Mouse (Mus musculus) granulocyte monocyte progenitor cell, adult 5-6 weeks (primary cell): ENCODE results near the gene Olfr1156. TPM values are rescaled to one million over a fixed set of nuclear protein-coding genes. Genes with fewer than 3 reads are reported as not detected.

Experiments used
- ATAC-seq: replicated peaks from 2 replicates; pipeline ENCODE4 v1.8.0; 2016; ENCODE audit warnings: mild to moderate bottlenecking, moderate TSS enrichment, inconsistent platforms; ENCODE audit not compliant: poor library complexity, severe bottlenecking
- total RNA-seq, 2 experiments: library from RNA; stranded (forward) in 1 of 2; stranded (reverse) in 1 of 2; fragments of 200-712, 200-1000 nt in 1 of 2; fragments of >200 nt in 1 of 2; fragmentation: Nextera tagmentation in 1 of 2; gene quantifications; 2 replicates each; pipeline ENCODE4 v1.2.3; 2014 to 2017

Olfr1156 gene
- total RNA-seq (2014; fragmentation: Nextera tagmentation), result not detected in 2 replicates
- not detected in 2 replicates for total RNA-seq (2017)

- no peak for ATAC-seq
These were observed at the start of gene Olfr1156 for GRCm38 (mm10) chr2:87953000-87953399. Olfr1156 (minus strand) TSS chr2:87953100.

- ATAC-seq, result no peak
These were observed 36.9 kb upstream of the Olfr1156 start, which contains the start of gene Olfr1158 for GRCm38 (mm10) chr2:87989813-87990212. Olfr1158 (plus strand) TSS chr2:87990113.

GRCm38 (mm10) chr2:87974563-87974962 lies 21.7 kb upstream of the Olfr1156 start, which contains the start of gene Olfr74:
Olfr74 (minus strand) TSS chr2:87974663.
- ATAC-seq, result no peak

- no peak for ATAC-seq
These were observed 15.3 kb upstream of the Olfr1156 start, which contains the start of gene Olfr1157 for GRCm38 (mm10) chr2:87968199-87968598. Olfr1157 (minus strand) TSS chr2:87968299.

GRCm38 (mm10) chr2:87945037-87945436 lies 7.9 kb downstream of the Olfr1156 start, which contains the start of gene Olfr1155:
Olfr1155 (minus strand) TSS chr2:87945137.
- ATAC-seq, result no peak

- ATAC-seq, result no peak
These were observed 47.8 kb downstream of the Olfr1156 start, which contains the start of gene Olfr1154 for GRCm38 (mm10) chr2:87905066-87905465. Olfr1154 (minus strand) TSS chr2:87905166.

Other genes starting within 250 kb of the Olfr1156 start
- not detected in 2 replicates for gene Olfr1137, start 239.9 kb downstream of the Olfr1156 start, total RNA-seq (2014; fragmentation: Nextera tagmentation)
- gene Olfr1137, start 239.9 kb downstream of the Olfr1156 start, total RNA-seq (2017), result not detected in 2 replicates
- not detected in 2 replicates for gene Olfr1138, start 213.1 kb downstream of the Olfr1156 start, total RNA-seq (2014; fragmentation: Nextera tagmentation)
- not detected in 2 replicates for gene Olfr1138, start 213.1 kb downstream of the Olfr1156 start, total RNA-seq (2017)
- gene Olfr1140, start 209.3 kb downstream of the Olfr1156 start, total RNA-seq (2014; fragmentation: Nextera tagmentation), result not detected in 2 replicates
- not detected in 2 replicates for gene Olfr1140, start 209.3 kb downstream of the Olfr1156 start, total RNA-seq (2017)
- not detected in 2 replicates for gene Olfr1141, start 199.1 kb downstream of the Olfr1156 start, total RNA-seq (2014; fragmentation: Nextera tagmentation)
- not detected in 2 replicates for gene Olfr1141, start 199.1 kb downstream of the Olfr1156 start, total RNA-seq (2017)
- gene Olfr152, start 173.6 kb downstream of the Olfr1156 start, total RNA-seq (2014; fragmentation: Nextera tagmentation), result not detected in 2 replicates
- gene Olfr152, start 173.6 kb downstream of the Olfr1156 start, total RNA-seq (2017), result not detected in 2 replicates
- gene Olfr1143, start 152.5 kb downstream of the Olfr1156 start, total RNA-seq (2014; fragmentation: Nextera tagmentation), result not detected in 2 replicates
- not detected in 2 replicates for gene Olfr1143, start 152.5 kb downstream of the Olfr1156 start, total RNA-seq (2017)
- gene Olfr1145, start 143.3 kb downstream of the Olfr1156 start, total RNA-seq (2014; fragmentation: Nextera tagmentation), result not detected in 2 replicates
- gene Olfr1145, start 143.3 kb downstream of the Olfr1156 start, total RNA-seq (2017), result not detected in 2 replicates
- not detected in 2 replicates for gene Olfr1148, start 122.6 kb downstream of the Olfr1156 start, total RNA-seq (2014; fragmentation: Nextera tagmentation)
- gene Olfr1148, start 122.6 kb downstream of the Olfr1156 start, total RNA-seq (2017), result not detected in 2 replicates
- gene Olfr1150-ps1, start 109.1 kb downstream of the Olfr1156 start, total RNA-seq (2014; fragmentation: Nextera tagmentation), result not detected in 2 replicates
- not detected in 2 replicates for gene Olfr1150-ps1, start 109.1 kb downstream of the Olfr1156 start, total RNA-seq (2017)
- not detected in 2 replicates for gene Olfr1151, start 97.2 kb downstream of the Olfr1156 start, total RNA-seq (2014; fragmentation: Nextera tagmentation)
- gene Olfr1151, start 97.2 kb downstream of the Olfr1156 start, total RNA-seq (2017), result not detected in 2 replicates
- gene Olfr1152, start 86.6 kb downstream of the Olfr1156 start, total RNA-seq (2014; fragmentation: Nextera tagmentation), result not detected in 2 replicates
- gene Olfr1152, start 86.6 kb downstream of the Olfr1156 start, total RNA-seq (2017), result not detected in 2 replicates
- not detected in 2 replicates for gene Olfr1153, start 58.1 kb downstream of the Olfr1156 start, total RNA-seq (2014; fragmentation: Nextera tagmentation)
- gene Olfr1153, start 58.1 kb downstream of the Olfr1156 start, total RNA-seq (2017), result not detected in 2 replicates
- gene Olfr1154, start 47.9 kb downstream of the Olfr1156 start, total RNA-seq (2014; fragmentation: Nextera tagmentation), result not detected in 2 replicates
- not detected in 2 replicates for gene Olfr1154, start 47.9 kb downstream of the Olfr1156 start, total RNA-seq (2017)
- gene Olfr1155, start 8.0 kb downstream of the Olfr1156 start, total RNA-seq (2014; fragmentation: Nextera tagmentation), result not detected in 2 replicates
- not detected in 2 replicates for gene Olfr1155, start 8.0 kb downstream of the Olfr1156 start, total RNA-seq (2017)
- gene Olfr1157, start 15.2 kb upstream of the Olfr1156 start, total RNA-seq (2014; fragmentation: Nextera tagmentation), result not detected in 2 replicates
- gene Olfr1157, start 15.2 kb upstream of the Olfr1156 start, total RNA-seq (2017), result not detected in 2 replicates
- gene Olfr74, start 21.6 kb upstream of the Olfr1156 start, total RNA-seq (2014; fragmentation: Nextera tagmentation), result not detected in 2 replicates
- not detected in 2 replicates for gene Olfr74, start 21.6 kb upstream of the Olfr1156 start, total RNA-seq (2017)
- not detected in 2 replicates for gene Olfr1158, start 37.0 kb upstream of the Olfr1156 start, total RNA-seq (2014; fragmentation: Nextera tagmentation)
- not detected in 2 replicates for gene Olfr1158, start 37.0 kb upstream of the Olfr1156 start, total RNA-seq (2017)
- not detected in 2 replicates for gene Olfr1160, start 55.2 kb upstream of the Olfr1156 start, total RNA-seq (2014; fragmentation: Nextera tagmentation)
- not detected in 2 replicates for gene Olfr1160, start 55.2 kb upstream of the Olfr1156 start, total RNA-seq (2017)
- not detected in 2 replicates for gene Olfr1161, start 69.7 kb upstream of the Olfr1156 start, total RNA-seq (2014; fragmentation: Nextera tagmentation)
- not detected in 2 replicates for gene Olfr1161, start 69.7 kb upstream of the Olfr1156 start, total RNA-seq (2017)
- not detected in 2 replicates for gene Olfr73, start 84.6 kb upstream of the Olfr1156 start, total RNA-seq (2014; fragmentation: Nextera tagmentation)
- gene Olfr73, start 84.6 kb upstream of the Olfr1156 start, total RNA-seq (2017), result not detected in 2 replicates
- gene Olfr1162, start 98.0 kb upstream of the Olfr1156 start, total RNA-seq (2014; fragmentation: Nextera tagmentation), result not detected in 2 replicates
- not detected in 2 replicates for gene Olfr1162, start 98.0 kb upstream of the Olfr1156 start, total RNA-seq (2017)
- gene Olfr1163, start 118.7 kb upstream of the Olfr1156 start, total RNA-seq (2014; fragmentation: Nextera tagmentation), result not detected in 2 replicates
- gene Olfr1163, start 118.7 kb upstream of the Olfr1156 start, total RNA-seq (2017), result not detected in 2 replicates
- not detected in 2 replicates for gene Olfr1164, start 140.9 kb upstream of the Olfr1156 start, total RNA-seq (2014; fragmentation: Nextera tagmentation)
- not detected in 2 replicates for gene Olfr1164, start 140.9 kb upstream of the Olfr1156 start, total RNA-seq (2017)
- gene Olfr1166, start 175.2 kb upstream of the Olfr1156 start, total RNA-seq (2014; fragmentation: Nextera tagmentation), result not detected in 2 replicates
- not detected in 2 replicates for gene Olfr1166, start 175.2 kb upstream of the Olfr1156 start, total RNA-seq (2017)
- not detected in 2 replicates for gene Olfr1167, start 202.1 kb upstream of the Olfr1156 start, total RNA-seq (2014; fragmentation: Nextera tagmentation)
- not detected in 2 replicates for gene Olfr1167, start 202.1 kb upstream of the Olfr1156 start, total RNA-seq (2017)
- gene Olfr1168, start 228.8 kb upstream of the Olfr1156 start, total RNA-seq (2014; fragmentation: Nextera tagmentation), result not detected in 2 replicates
- gene Olfr1168, start 228.8 kb upstream of the Olfr1156 start, total RNA-seq (2017), result not detected in 2 replicates